Mouse (Mus musculus) liver, postnatal 0 days (tissue): ENCODE data around the gene Nelfa. TPM values are rescaled to one million over a fixed set of nuclear protein-coding genes. Genes with fewer than 3 reads are reported as not detected.
A peak's percentile ranks its signal among the peaks of the same experiment; 100 is the strongest.
"Not testable (repeated sequence)": the region's sequence is repeated elsewhere in the genome, so short reads cannot be mapped to it uniquely, and the experiment has no call there.

ENCODE experiments used
- ATAC-seq: fragments of 200-750 bp; cut with Nextera tagmentation; 2 replicates; pipeline ENCODE4 v1.8.0; 2017; ENCODE audit warnings: mild to moderate bottlenecking, moderate library complexity
- DNase-seq: peaks from one replicate; pipeline ENCODE4 v3.0.0-alpha.2; 2016
- H3K27ac ChIP-seq: fragments of 300-500 bp; sonication (generic); 2 replicates; pipeline ENCODE4 v1.5.1; 2014; ENCODE audit warnings: antibody characterized with exemption, moderate library complexity, mild to moderate bottlenecking, low read depth
- H3K27me3 ChIP-seq: fragments of 300-500 bp; sonication (generic); 2 replicates; pipeline ENCODE4 v1.6.1; 2014; ENCODE audit warnings: low read length, control low read depth, mixed read lengths; ENCODE audit not compliant: insufficient read depth
- H3K36me3 ChIP-seq: fragments of 300-500 bp; sonication (generic); replicated peaks from 2 replicates; pipeline ENCODE4 v1.6.1; 2014; ENCODE audit warnings: mild to moderate bottlenecking, control low read depth, low read length, moderate library complexity, mixed read lengths; ENCODE audit not compliant: insufficient read depth
- H3K4me1 ChIP-seq: fragments of 300-500 bp; sonication (generic); 2 replicates; pipeline ENCODE4 v1.6.1; 2014; ENCODE audit warnings: antibody characterized with exemption, mild to moderate bottlenecking, control low read depth; ENCODE audit not compliant: insufficient read depth
- H3K4me2 ChIP-seq: fragments of 300-500 bp; sonication (generic); 2 replicates; pipeline ENCODE4 v1.6.1; 2014; ENCODE audit warnings: low read depth, mild to moderate bottlenecking, low read length, moderate library complexity, mixed read lengths
- H3K4me3 ChIP-seq: fragments of 300-500 bp; sonication (generic); 2 replicates; pipeline ENCODE4 v1.5.1; 2014; ENCODE audit warnings: low read depth, low read length
- H3K9ac ChIP-seq: fragments of 300-500 bp; sonication (generic); replicated peaks from 2 replicates; pipeline ENCODE4 v1.6.1; 2014; ENCODE audit warnings: mild to moderate bottlenecking, moderate library complexity
- H3K9me3 ChIP-seq: fragments of 300-500 bp; sonication (generic); 2 replicates; pipeline ENCODE4 v1.6.1; 2016; ENCODE audit warnings: mild to moderate bottlenecking, control low read depth, low read length, mixed read lengths
- CTCF ChIP-seq: sonication (generic); IDR thresholded peaks from 2 replicates; pipeline ENCODE4 v1.5.1; 2016; ENCODE audit warnings: antibody characterized with exemption, low read depth
- EP300 ChIP-seq: IDR thresholded peaks from 2 replicates; pipeline ENCODE4 v1.6.1; 2016; ENCODE audit warnings: antibody characterized with exemption, low read depth, mild to moderate bottlenecking
- WGBS: fragments of 180-500 bp; shearing (Covaris S2); extraction: QIAGEN DNeasy Blood & Tissue Kit; methylation state at CpG from one replicate; pipeline ENCODE4 v1.1.7; 2014; ENCODE audit not compliant: insufficient replicate concordance; 5-methylcytosine and 5-hydroxymethylcytosine counted together
- polyA plus RNA-seq: library from polyadenylated mRNA; unstranded; fragments of >200 nt; fragmentation: Nextera tagmentation; extraction: Ambion mirVana; gene quantifications from 2 replicates; pipeline ENCODE4 v1.2.1, GENCODE M21; 2015

Nelfa gene
- polyA plus RNA-seq, 1 experiment from 2014 or later = 13.0 TPM

DNA sequence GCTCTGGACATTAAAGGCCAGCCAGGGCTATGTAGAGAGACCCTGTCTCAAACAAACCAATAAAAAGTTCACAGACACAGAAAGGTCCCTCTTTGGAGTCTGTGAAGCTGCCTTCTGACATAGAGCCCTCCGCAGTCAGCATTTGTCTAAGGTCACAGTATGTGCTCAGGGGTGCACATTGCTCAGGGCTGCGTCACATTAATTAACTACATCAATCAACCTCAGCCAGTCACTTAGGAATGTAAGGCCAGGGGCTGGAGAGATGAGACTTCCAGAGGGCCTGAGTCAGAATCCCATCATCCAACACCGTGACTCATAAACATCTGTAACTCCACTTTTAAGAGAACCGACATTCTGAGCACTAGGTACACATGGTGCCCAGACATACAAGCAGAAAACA lies 19.7 kb upstream of the Nelfa start:
- H3K27me3 ChIP-seq = no peaks in the 10 kb centered on the region
- H3K27ac ChIP-seq = no peak overlapping the region
- DNase-seq (no peak), ATAC-seq (no peak)
- no peak overlapping the region for H3K4me2 ChIP-seq
- WGBS = 88% methylated on average over 4 of the region's 4 CpGs
- no peak overlapping the region for H3K9ac ChIP-seq
- TF ChIP-seq CTCF (no peak), EP300 (no peak)
- H3K4me3 ChIP-seq = no peak overlapping the region
- no peaks in the 10 kb centered on the region for H3K36me3 ChIP-seq
- H3K4me1 ChIP-seq = no peaks in the 10 kb centered on the region
- peaks cover 7% of the 10 kb centered on the region for H3K9me3 ChIP-seq

GRCm38 (mm10) chr5:33954354-33954753 lies 18.1 kb upstream of the Nelfa start:
- DNase-seq (peak; percentile 79), ATAC-seq (peak; percentile 19; the same call in 1 of the 2 replicates)
- no peak overlapping the region for H3K27ac ChIP-seq
- no peak overlapping the region for H3K9ac ChIP-seq
- H3K36me3 ChIP-seq = no peaks in the 10 kb centered on the region
- H3K4me2 ChIP-seq = no peak overlapping the region
- peaks cover 7% of the 10 kb centered on the region for H3K9me3 ChIP-seq
- no peaks in the 10 kb centered on the region for H3K4me1 ChIP-seq
- H3K27me3 ChIP-seq = no peaks in the 10 kb centered on the region
- peak; percentile 93 for TF ChIP-seq CTCF
- TF ChIP-seq EP300 = no peak
- 34% methylated on average over 10 of the region's 10 CpGs for WGBS
- H3K4me3 ChIP-seq = no peak overlapping the region

- 88% methylated on average over 16 of the region's 17 CpGs for WGBS
- Histone ChIP-seq H3K4me2 (no peak overlapping the region), H3K27me3 (no peaks in the 10 kb centered on the region), H3K27ac (no peak overlapping the region), H3K9me3 (peaks cover 7% of the 10 kb centered on the region), H3K9ac (no peak overlapping the region), H3K4me1 (no peaks in the 10 kb centered on the region), H3K4me3 (no peak overlapping the region), H3K36me3 (no peaks in the 10 kb centered on the region)
- DNase-seq (no peak), ATAC-seq (no peak)
- TF ChIP-seq EP300 = no peak
- no peak for TF ChIP-seq CTCF
Measured at GRCm38 (mm10) chr5:33953471-33954185, 17.4 kb upstream of the Nelfa start.

DNA sequence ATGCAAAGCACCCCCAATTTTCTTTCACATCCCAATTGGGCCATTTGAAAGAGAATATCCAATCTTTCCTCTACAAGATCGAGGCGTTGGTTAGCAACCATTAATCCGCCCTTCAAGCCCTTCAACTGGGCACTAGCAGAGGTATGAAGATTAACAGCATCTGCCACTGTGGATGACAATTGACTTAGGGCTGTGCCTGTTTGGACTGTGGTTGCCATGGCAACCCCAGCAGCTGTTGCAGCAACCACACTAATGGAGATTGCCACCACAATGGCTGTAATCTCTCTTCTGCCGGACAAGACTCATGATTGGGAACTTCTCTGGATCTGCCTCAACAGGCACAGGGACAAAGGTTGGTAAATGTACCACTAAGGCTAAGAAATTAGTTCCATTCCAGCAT lies 12.1 kb upstream of the Nelfa start:
- H3K4me3 ChIP-seq = no peak overlapping the region
- H3K27me3 ChIP-seq = no peaks in the 10 kb centered on the region
- no peak for DNase-seq
- H3K36me3 ChIP-seq = no peaks in the 10 kb centered on the region
- WGBS = 87% methylated on average over 4 of the region's 4 CpGs
- H3K27ac ChIP-seq = no peak overlapping the region
- no peak overlapping the region for H3K4me2 ChIP-seq
- 0 out of 2 replicates have a peak, but pooled peaks cover 5% of the 10 kb centered on the region for H3K9me3 ChIP-seq
- no peaks in the 10 kb centered on the region for H3K4me1 ChIP-seq
- TF ChIP-seq CTCF (no peak), EP300 (no peak)
- no peak for ATAC-seq
- no peak overlapping the region for H3K9ac ChIP-seq

- not testable (repeated sequence) for DNase-seq, H3K27ac ChIP-seq, H3K4me2 ChIP-seq, H3K9me3 ChIP-seq, ATAC-seq, H3K36me3 ChIP-seq, H3K4me3 ChIP-seq, H3K27me3 ChIP-seq, H3K9ac ChIP-seq, H3K4me1 ChIP-seq
- 86% methylated on average over 16 of the region's 16 CpGs for whole genome bisulfite sequencing
- peak; percentile 48 for TF ChIP-seq CTCF
Measured at GRCm38 (mm10) chr5:33947035-33947434, 10.8 kb upstream of the Nelfa start.

DNA sequence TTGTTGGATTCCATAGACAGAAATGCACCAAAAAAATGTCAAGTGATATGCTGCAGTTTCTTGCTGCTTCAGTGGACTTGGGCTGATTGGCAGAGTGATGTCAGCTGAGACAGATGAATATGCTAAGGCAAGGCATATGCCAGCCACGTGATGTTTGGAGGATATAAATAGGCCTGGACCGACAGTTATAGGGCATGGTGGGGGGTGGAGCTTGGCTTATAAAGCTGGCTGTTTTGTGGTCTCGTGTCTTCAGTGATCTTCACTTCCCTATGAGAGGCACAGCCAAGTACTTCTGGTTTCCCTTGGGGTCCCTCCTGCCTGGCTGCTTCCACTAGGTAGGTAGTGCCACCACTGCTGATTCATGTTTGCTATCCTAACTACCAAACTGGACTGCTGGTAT lies 2.2 kb upstream of the Nelfa start:
- H3K9ac ChIP-seq = no peak overlapping the region
- DNase-seq = peak; percentile 45
- H3K4me1 ChIP-seq = peaks cover 26% of the 10 kb centered on the region
- 51% methylated on average over 3 of the region's 3 CpGs for WGBS
- ATAC-seq = no peak
- H3K36me3 ChIP-seq = no peaks in the 10 kb centered on the region
- H3K9me3 ChIP-seq = peaks cover 3% of the 10 kb centered on the region
- no peak for TF ChIP-seq EP300
- no peak for TF ChIP-seq CTCF
- H3K4me2 ChIP-seq = no peak overlapping the region
- no peak overlapping the region for H3K4me3 ChIP-seq
- H3K27ac ChIP-seq = no peak overlapping the region
- no peaks in the 10 kb centered on the region for H3K27me3 ChIP-seq
